Mouse (Mus musculus): ENCODE measurements around the gene Usp37. TPM values are rescaled to one million over a fixed set of nuclear protein-coding genes. Genes with fewer than 3 reads are reported as not detected.

Usp37 gene
- polyA plus RNA-seq, 1 experiment from 2014 or later, result 22.1 TPM

- H3K36me3 ChIP-seq (ENCODE audit: control insufficient read depth, insufficient read depth, low read length), result no peaks in the 10 kb centered on the region
- H3K4me1 ChIP-seq (ENCODE audit: control insufficient read depth in 2 of 2, insufficient read depth in 2 of 2, low read length in 2 of 2), result no peaks in the 10 kb centered on the region
- no peak overlapping the region for H3K4me2 ChIP-seq (ENCODE audit: low read length)
- no peaks in the 10 kb centered on the region for H3K9me3 ChIP-seq (ENCODE audit: control insufficient read depth, low read length)
- H3K4me3 ChIP-seq (ENCODE audit: control insufficient read depth in 1 of 2, insufficient read depth in 1 of 2, low read depth in 1 of 2, low read length in 2 of 2), result no peak overlapping the region
- H3K27ac ChIP-seq (replicated peaks in 1 of 2; ENCODE audit: control insufficient read depth in 1 of 2, insufficient read depth in 1 of 2, low read depth in 2 of 2, low read length in 2 of 2), result no peak overlapping the region
- H3K9ac ChIP-seq (ENCODE audit: low read length), result no peak overlapping the region
- H3K27me3 ChIP-seq (ENCODE audit: control insufficient read depth, insufficient read depth, low read length), result no peaks in the 10 kb centered on the region
- no peak for ATAC-seq (ENCODE audit: insufficient number of reproducible peaks, insufficient read depth, low FRiP score, low read depth)
- 63% methylated on average over 2 of the region's 2 CpGs for WGBS
These were observed 132.2 kb downstream of the Usp37 start for GRCm38 (mm10) chr1:74411753-74412325.

DNA sequence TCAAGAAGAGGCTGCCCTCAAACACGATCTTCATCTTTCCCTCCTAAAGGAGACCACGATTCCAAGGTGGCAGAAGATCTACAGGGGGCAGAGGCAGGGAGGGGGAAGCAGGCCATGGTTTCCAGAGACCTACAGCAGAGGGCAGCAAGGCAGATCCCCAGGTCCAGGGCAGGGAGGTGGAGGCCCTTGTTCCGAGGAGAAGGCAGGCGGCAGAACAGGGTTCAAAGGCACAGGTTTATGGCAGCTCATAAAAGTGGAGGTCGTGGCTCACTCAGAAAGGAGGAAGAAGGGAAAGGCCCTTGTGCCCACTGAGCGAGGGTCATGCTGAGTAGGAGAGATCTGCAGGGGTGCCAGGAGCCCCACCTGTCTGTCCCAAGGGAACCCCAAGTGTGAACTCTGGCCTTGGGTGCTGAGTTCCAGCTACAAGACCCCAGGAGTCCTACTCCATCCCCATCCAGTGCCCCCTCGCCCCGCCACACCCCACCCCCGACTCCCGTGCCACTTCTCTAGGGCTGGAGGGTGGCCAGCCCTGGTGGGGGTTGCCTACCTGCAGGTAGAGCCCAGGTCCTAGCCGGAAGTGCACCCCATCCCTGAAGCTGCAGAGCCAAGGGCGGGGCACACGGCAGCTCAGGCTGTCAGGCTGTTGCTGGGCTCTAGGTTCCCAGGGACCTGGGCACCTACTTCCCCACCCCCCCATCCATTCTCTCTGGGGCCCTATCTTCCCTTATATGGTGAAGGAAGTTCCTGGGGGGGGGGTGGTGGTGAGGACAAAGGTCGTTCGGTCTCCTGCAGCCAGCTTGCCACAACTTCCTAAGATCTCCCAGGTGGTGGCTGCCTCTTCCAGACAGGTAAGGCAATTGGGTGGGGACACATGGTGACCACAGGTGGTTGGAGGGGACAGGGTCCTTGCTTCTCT, 135.2 kb downstream of the Usp37 start, which contains the start of gene Vil1:
TSS of gene Vil1 (plus strand) at position 788 of the 916 bp plus-strand sequence.
- no peaks in the 10 kb centered on the region for H3K27me3 ChIP-seq (ENCODE audit: control insufficient read depth, insufficient read depth, low read length)

DNA sequence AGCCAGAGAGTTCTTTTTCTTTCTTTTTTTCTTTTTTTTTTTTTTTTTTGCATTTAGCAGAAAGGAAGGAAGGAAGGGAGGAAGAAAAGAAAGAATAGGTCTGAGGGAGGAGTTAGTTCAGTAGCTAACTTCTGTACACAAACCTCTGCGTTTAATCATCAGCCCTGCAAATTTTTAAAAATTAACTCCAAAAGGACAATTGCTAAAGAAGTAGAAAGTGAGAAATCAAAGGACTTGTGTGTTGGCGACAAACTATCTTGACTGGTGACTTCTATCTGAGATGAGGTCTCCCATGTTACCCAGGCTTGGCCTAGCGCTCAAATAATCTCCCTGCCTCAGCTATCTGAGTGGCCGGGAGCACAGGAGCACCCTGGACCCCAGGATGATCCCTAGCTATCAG, 139.9 kb downstream of the Usp37 start:
- Histone ChIP-seq H3K27ac (replicated peaks in 1 of 2; ENCODE audit: control insufficient read depth in 1 of 2, insufficient read depth in 1 of 2, low read depth in 2 of 2, low read length in 2 of 2) (no peak overlapping the region), H3K4me2 (ENCODE audit: low read length) (no peak overlapping the region), H3K9ac (ENCODE audit: low read length) (no peak overlapping the region), H3K9me3 (ENCODE audit: control insufficient read depth, low read length) (no peaks in the 10 kb centered on the region), H3K36me3 (ENCODE audit: control insufficient read depth, insufficient read depth, low read length) (no peaks in the 10 kb centered on the region), H3K27me3 (ENCODE audit: control insufficient read depth, insufficient read depth, low read length) (no peaks in the 10 kb centered on the region), H3K4me1 (ENCODE audit: control insufficient read depth in 2 of 2, insufficient read depth in 2 of 2, low read length in 2 of 2) (no peaks in the 10 kb centered on the region), H3K4me3 (ENCODE audit: control insufficient read depth in 1 of 2, insufficient read depth in 1 of 2, low read depth in 1 of 2, low read length in 2 of 2) (no peak overlapping the region)
- WGBS, result 74% methylated on average over 4 of the region's 4 CpGs
- no peak for ATAC-seq (ENCODE audit: insufficient number of reproducible peaks, insufficient read depth, low FRiP score, low read depth)

More for the DNA sequence above, 135.2 kb downstream of the Usp37 start, which contains the start of gene Vil1:
- WGBS, result 55% methylated on average over 15 of the region's 15 CpGs
- ATAC-seq (ENCODE audit: insufficient number of reproducible peaks, insufficient read depth, low FRiP score, low read depth), result no peak
- no peak within 1 kb of the TSS for H3K4me3 ChIP-seq (ENCODE audit: control insufficient read depth in 1 of 2, insufficient read depth in 1 of 2, low read depth in 1 of 2, low read length in 2 of 2)
- no peak within 1 kb of the TSS for H3K4me2 ChIP-seq (ENCODE audit: low read length)
- no peak within 1 kb of the TSS for H3K9ac ChIP-seq (ENCODE audit: low read length)
- H3K4me1 ChIP-seq (ENCODE audit: control insufficient read depth in 2 of 2, insufficient read depth in 2 of 2, low read length in 2 of 2), result no peaks in the 10 kb centered on the region
- H3K9me3 ChIP-seq (ENCODE audit: control insufficient read depth, low read length), result no peaks in the 10 kb centered on the region
- no peak within 1 kb of the TSS for H3K27ac ChIP-seq (replicated peaks in 1 of 2; ENCODE audit: control insufficient read depth in 1 of 2, insufficient read depth in 1 of 2, low read depth in 2 of 2, low read length in 2 of 2)
- H3K36me3 ChIP-seq (ENCODE audit: control insufficient read depth, insufficient read depth, low read length), result no peaks in the 10 kb centered on the region

- Histone ChIP-seq H3K4me3 (ENCODE audit: control insufficient read depth in 1 of 2, insufficient read depth in 1 of 2, low read depth in 1 of 2, low read length in 2 of 2) (no peak overlapping the region), H3K36me3 (ENCODE audit: control insufficient read depth, insufficient read depth, low read length) (no peaks in the 10 kb centered on the region), H3K27ac (replicated peaks in 1 of 2; ENCODE audit: control insufficient read depth in 1 of 2, insufficient read depth in 1 of 2, low read depth in 2 of 2, low read length in 2 of 2) (no peak overlapping the region), H3K27me3 (ENCODE audit: control insufficient read depth, insufficient read depth, low read length) (no peaks in the 10 kb centered on the region), H3K4me2 (ENCODE audit: low read length) (peak overlapping the region; percentile 28), H3K9me3 (ENCODE audit: control insufficient read depth, low read length) (no peaks in the 10 kb centered on the region), H3K9ac (ENCODE audit: low read length) (no peak overlapping the region), H3K4me1 (ENCODE audit: control insufficient read depth in 2 of 2, insufficient read depth in 2 of 2, low read length in 2 of 2) (peaks cover 4 to 6% of the 10 kb centered on the region in 2 experiments; a peak in 1 of 4 replicates)
- WGBS, result 44% methylated on average over 16 of the region's 16 CpGs
- ATAC-seq (ENCODE audit: insufficient number of reproducible peaks, insufficient read depth, low FRiP score, low read depth), result no peak
These were observed 142.9 kb downstream of the Usp37 start for GRCm38 (mm10) chr1:74401015-74401702.

DNA sequence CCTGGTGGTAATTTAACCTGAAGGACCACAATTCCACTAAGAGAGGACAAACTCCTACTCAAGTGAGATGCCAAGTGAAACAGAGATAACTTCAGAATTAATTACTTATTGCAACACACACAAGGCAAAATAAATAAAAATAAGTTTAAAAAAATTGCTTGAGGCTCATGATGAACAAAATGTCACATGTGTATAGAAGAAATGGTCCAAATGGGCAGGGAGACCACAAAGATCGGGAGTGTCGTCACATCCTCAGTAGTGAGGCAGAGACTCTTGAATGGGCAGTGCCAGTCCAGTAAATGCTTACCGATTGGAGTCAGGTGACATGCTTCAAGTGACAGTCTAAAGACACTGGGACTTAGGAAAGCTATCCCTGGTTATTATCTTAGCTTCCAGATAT, 143.6 kb downstream of the Usp37 start:
- Histone ChIP-seq H3K4me3 (ENCODE audit: control insufficient read depth in 1 of 2, insufficient read depth in 1 of 2, low read depth in 1 of 2, low read length in 2 of 2) (no peak overlapping the region), H3K4me2 (ENCODE audit: low read length) (no peak overlapping the region), H3K27ac (replicated peaks in 1 of 2; ENCODE audit: control insufficient read depth in 1 of 2, insufficient read depth in 1 of 2, low read depth in 2 of 2, low read length in 2 of 2) (no peak overlapping the region), H3K9ac (ENCODE audit: low read length) (no peak overlapping the region), H3K27me3 (ENCODE audit: control insufficient read depth, insufficient read depth, low read length) (no peaks in the 10 kb centered on the region), H3K9me3 (ENCODE audit: control insufficient read depth, low read length) (no peaks in the 10 kb centered on the region), H3K36me3 (ENCODE audit: control insufficient read depth, insufficient read depth, low read length) (peaks cover under 1% of the 10 kb centered on the region; the same call in 1 of the 2 replicates), H3K4me1 (ENCODE audit: control insufficient read depth in 2 of 2, insufficient read depth in 2 of 2, low read length in 2 of 2) (peaks cover 4 to 6% of the 10 kb centered on the region in 2 experiments; a peak in 1 of 4 replicates)
- no peak for ATAC-seq (ENCODE audit: insufficient number of reproducible peaks, insufficient read depth, low FRiP score, low read depth)
- WGBS, result 69% methylated on average over 3 of the region's 3 CpGs

DNA sequence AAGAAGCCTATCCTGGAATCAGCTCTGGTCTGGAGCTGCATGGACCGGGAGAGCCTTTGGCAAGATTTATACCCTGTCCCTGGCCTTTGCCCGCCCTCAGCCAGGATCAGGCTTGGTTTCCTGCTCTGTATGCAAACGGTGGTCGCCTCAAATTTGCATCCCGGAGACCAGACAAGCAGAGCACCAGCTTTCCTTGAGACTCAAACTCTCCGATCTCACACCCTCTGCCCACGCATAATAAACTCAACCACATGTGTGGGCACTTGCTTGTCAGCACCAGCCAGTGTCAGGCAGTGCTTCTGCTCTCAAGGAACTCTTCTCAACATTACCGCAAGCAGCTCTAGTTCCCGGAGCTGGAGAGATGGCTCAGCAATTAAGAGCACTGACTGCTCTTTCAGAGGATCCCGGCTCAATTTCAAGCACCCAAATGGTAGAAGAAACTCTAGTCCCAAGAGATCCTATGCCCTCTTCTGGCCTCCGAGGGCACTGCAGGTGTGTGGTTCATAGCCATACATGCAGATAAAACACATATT, 146.1 kb downstream of the Usp37 start:
- Histone ChIP-seq H3K9me3 (ENCODE audit: control insufficient read depth, low read length) (no peaks in the 10 kb centered on the region), H3K36me3 (ENCODE audit: control insufficient read depth, insufficient read depth, low read length) (peaks cover 26% of the 10 kb centered on the region), H3K9ac (ENCODE audit: low read length) (peak overlapping the region; percentile 79), H3K27me3 (ENCODE audit: control insufficient read depth, insufficient read depth, low read length) (no peaks in the 10 kb centered on the region), H3K4me1 (ENCODE audit: control insufficient read depth in 2 of 2, insufficient read depth in 2 of 2, low read length in 2 of 2) (peaks cover 4 to 15% of the 10 kb centered on the region in 2 experiments; a peak in 3 of 4 replicates), H3K4me3 (ENCODE audit: control insufficient read depth in 1 of 2, insufficient read depth in 1 of 2, low read depth in 1 of 2, low read length in 2 of 2) (peak overlapping the region; percentile 42 to 47), H3K27ac (replicated peaks in 1 of 2; ENCODE audit: control insufficient read depth in 1 of 2, insufficient read depth in 1 of 2, low read depth in 2 of 2, low read length in 2 of 2) (peak overlapping the region; percentile 78 to 92), H3K4me2 (ENCODE audit: low read length) (peak overlapping the region; percentile 91)
- 3% methylated on average over 11 of the region's 11 CpGs for WGBS
- ATAC-seq (ENCODE audit: insufficient number of reproducible peaks, insufficient read depth, low FRiP score, low read depth), result peak; percentile 7; the same call in 1 of the 2 replicates

GRCm38 (mm10) chr1:74397268-74397918, 146.7 kb downstream of the Usp37 start:
- Histone ChIP-seq H3K4me2 (ENCODE audit: low read length) (peak overlapping the region; percentile 91), H3K4me3 (ENCODE audit: control insufficient read depth in 1 of 2, insufficient read depth in 1 of 2, low read depth in 1 of 2, low read length in 2 of 2) (peak overlapping the region; percentile 42 to 47), H3K27ac (replicated peaks in 1 of 2; ENCODE audit: control insufficient read depth in 1 of 2, insufficient read depth in 1 of 2, low read depth in 2 of 2, low read length in 2 of 2) (peak overlapping the region; percentile 81 to 92), H3K36me3 (ENCODE audit: control insufficient read depth, insufficient read depth, low read length) (peaks cover 26% of the 10 kb centered on the region), H3K27me3 (ENCODE audit: control insufficient read depth, insufficient read depth, low read length) (no peaks in the 10 kb centered on the region), H3K9ac (ENCODE audit: low read length) (peak overlapping the region; percentile 79), H3K4me1 (ENCODE audit: control insufficient read depth in 2 of 2, insufficient read depth in 2 of 2, low read length in 2 of 2) (peaks cover 4 to 20% of the 10 kb centered on the region in 2 experiments; a peak in 3 of 4 replicates), H3K9me3 (ENCODE audit: control insufficient read depth, low read length) (no peaks in the 10 kb centered on the region)
- WGBS, result 0% methylated on average over 41 of the region's 41 CpGs
- ATAC-seq (ENCODE audit: insufficient number of reproducible peaks, insufficient read depth, low FRiP score, low read depth), result peak; percentile 91

Measured in heart, embryonic 14.5 days (tissue).